Mouse (Mus musculus) mature B cell (primary cell): ENCODE results near the gene Tmem150c.

ENCODE experiments used
- in situ Hi-C: fragments of 300-500 bp; cut with MboI; formaldehyde crosslinking; loops from 2 replicates; pipeline ENCODE4 v1.14.3; 2019

Tmem150c gene

DNA sequence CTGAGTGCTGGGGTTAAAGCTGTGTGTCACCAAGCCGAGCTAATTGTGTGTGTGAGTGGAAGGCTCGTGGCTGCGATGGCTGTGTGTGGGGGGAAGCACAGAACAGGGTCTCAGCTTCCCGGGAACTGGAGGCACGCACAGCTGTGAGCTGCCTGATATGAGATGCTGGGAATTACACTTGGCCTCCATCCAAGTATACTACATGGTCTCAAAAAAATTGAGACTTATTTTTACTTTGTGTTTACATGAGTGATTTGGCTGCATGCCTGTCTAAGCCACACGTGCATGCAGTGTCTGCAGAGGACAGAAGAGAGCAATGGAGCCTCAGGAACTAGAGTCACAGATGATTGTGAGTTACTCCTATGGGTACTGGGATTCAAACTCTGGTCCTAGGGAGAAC, 129.5 kb downstream of the Tmem150c start:
- in situ Hi-C loops: loop anchor here (25.0 kb wide), 1 partner anchor 818 kb away; no protein-coding TSS in a partner anchor
